ENCODE assay signal across 11 mouse cellular contexts in genomic region chr6:72880913-72881618, GRCm38 (mm10). TPM values are rescaled to one million over a fixed set of nuclear protein-coding genes. Genes with fewer than 3 reads are reported as not detected.
A peak's percentile ranks its signal among the peaks of the same experiment; 100 is the strongest.
DNase-seq lines count a peak whose midpoint lies in the region; ATAC-seq and TF ChIP-seq lines count a peak whose summit lies in the region.
"Had no signal": no experiment of that assay in that cellular context is flagged by ENCODE, and none has a peak within 500 bp of the region (broad histone marks: within the 10 kb centered on the region; RNA-seq: fewer than 3 reads in every experiment).

No protein-coding gene starts in this region.

- H3K27me3 ChIP-seq in C2C12 (ENCODE audit: control insufficient read depth, insufficient read depth, insufficient read length) = no peaks in the 10 kb centered on the region
- no peaks in the 10 kb centered on the region for H3K27me3 ChIP-seq in liver, postnatal 0 days (ENCODE audit: insufficient read depth, low read length)
- H3K27me3 ChIP-seq in forebrain, embryonic 15.5 days = no peaks in the 10 kb centered on the region
- H3K27me3 ChIP-seq: midbrain, embryonic 15.5 days had no signal

- peak; percentile 72 for ATAC-seq in liver, postnatal 0 days
- ATAC-seq in forebrain, embryonic 15.5 days (replicated peaks) = no peak
- ATAC-seq: midbrain, embryonic 15.5 days had no signal

- H3ac ChIP-seq in C2C12 (ENCODE audit: control insufficient read depth, insufficient read length, low read depth) = no peak overlapping the region

- 33% methylated on average over 9 of the region's 9 CpGs for WGBS in liver, postnatal 0 days (ENCODE audit: insufficient replicate concordance)
- WGBS in forebrain, embryonic 15.5 days = 94% methylated on average over 9 of the region's 9 CpGs

- H3K36me3 ChIP-seq in C2C12 (ENCODE audit: control insufficient read depth, insufficient read depth) = peaks cover under 1% of the 10 kb centered on the region
- H3K36me3 ChIP-seq in liver, postnatal 0 days (replicated peaks; ENCODE audit: insufficient read depth, low read length) = no peaks in the 10 kb centered on the region; the same call in 1 of the 2 replicates
- H3K36me3 ChIP-seq in forebrain, embryonic 15.5 days = no peaks in the 10 kb centered on the region
- H3K36me3 ChIP-seq: midbrain, embryonic 15.5 days had no signal

- 0 out of 2 replicates have a peak overlapping the region, but pooled peaks have one; percentile 44 for H3K27ac ChIP-seq in liver, postnatal 0 days (ENCODE audit: low read depth)
- no peak overlapping the region for H3K27ac ChIP-seq in forebrain, embryonic 15.5 days (replicated peaks)
- H3K27ac ChIP-seq: forebrain, embryonic 10.5 days; midbrain, embryonic 15.5 days had no signal

- H3K9ac ChIP-seq in liver, postnatal 0 days (replicated peaks) = no peak overlapping the region
- H3K9ac ChIP-seq in forebrain, embryonic 15.5 days (replicated peaks) = no peak overlapping the region
- H3K9ac ChIP-seq: midbrain, embryonic 15.5 days had no signal

- TF ChIP-seq CTCF in C2C12 (IDR thresholded peaks at IDR 0.05; ENCODE audit: control insufficient read depth, insufficient read depth, insufficient read length) = no peak
- TF ChIP-seq CTCF in liver, postnatal 0 days (IDR thresholded peaks at IDR 0.05; ENCODE audit: low read depth) = no peak

- H3K4me2 ChIP-seq in liver, postnatal 0 days (ENCODE audit: low read depth, low read length) = peak overlapping the region; percentile 44
- H3K4me2 ChIP-seq in forebrain, embryonic 15.5 days (replicated peaks) = no peak overlapping the region
- H3K4me2 ChIP-seq: midbrain, embryonic 15.5 days had no signal

- peaks cover 39% of the 10 kb centered on the region for H3K4me1 ChIP-seq in liver, postnatal 0 days (ENCODE audit: insufficient read depth)
- no peaks in the 10 kb centered on the region for H3K4me1 ChIP-seq in forebrain, embryonic 15.5 days
- H3K4me1 ChIP-seq: forebrain, embryonic 10.5 days had no signal

- peaks cover 84% of the 10 kb centered on the region for H3K79me3 ChIP-seq in C2C12 (ENCODE audit: low read depth)

- peaks cover 99% of the 10 kb centered on the region for H3K79me2 ChIP-seq in C2C12 (ENCODE audit: control insufficient read depth, insufficient read depth)

- DNase-seq in heart, adult 11 months = peak; percentile 91
- no peak for DNase-seq in heart, postnatal 4 days
- DNase-seq in c-Kit-positive CD71-positive TER-119-positive erythroid progenitor cells, embryonic 14.5 days (ENCODE audit: low spot score) = peak; percentile 47
- no peak for DNase-seq in liver, postnatal 0 days
- no peak for DNase-seq in layer of hippocampus, postnatal 36 days
- no peak for DNase-seq in embryo, embryonic 9.5 days (ENCODE audit: extremely low spot score)
- DNase-seq: left cerebral cortex, postnatal 4 days had no signal

- H3K4me3 ChIP-seq in C2C12 (ENCODE audit: insufficient read depth, poor library complexity, severe bottlenecking) = no peak overlapping the region
- peak overlapping the region; percentile 1; the same call in 1 of the 2 replicates for H3K4me3 ChIP-seq in liver, postnatal 0 days (ENCODE audit: low read depth, low read length)
- no peak overlapping the region for H3K4me3 ChIP-seq in forebrain, embryonic 15.5 days
- H3K4me3 ChIP-seq: forebrain, embryonic 10.5 days; midbrain, embryonic 15.5 days had no signal

- no peak for TF ChIP-seq EP300 in liver, postnatal 0 days (IDR thresholded peaks at IDR 0.05; ENCODE audit: low read depth)

- H3K9me3 ChIP-seq in liver, postnatal 0 days (ENCODE audit: low read length) = no peaks in the 10 kb centered on the region
- H3K9me3 ChIP-seq in forebrain, embryonic 15.5 days = no peaks in the 10 kb centered on the region
- H3K9me3 ChIP-seq: forebrain, embryonic 10.5 days; midbrain, embryonic 15.5 days had no signal

TF ChIP-seq in C2C12, 6 proteins besides CTCF, POLR2A, EP300 and RAD21:
- TF ChIP-seq USF1 (IDR thresholded peaks at IDR 0.05; ENCODE audit: low read depth) (no peak), MAX (IDR thresholded peaks at IDR 0.05) (peak; percentile 77), MYOG (IDR thresholded peaks at IDR 0.05; ENCODE audit: control insufficient read depth, extremely low read depth, insufficient read length) (no peak), FOSL1 (IDR thresholded peaks at IDR 0.05; ENCODE audit: insufficient read depth, low read length, poor library complexity, severe bottlenecking) (peak; percentile 41)

RNA-seq across cellular contexts. Expression of gene Kcmf1, which starts 18.7 kb away (rescaled TPM):
- 10 to 100 TPM; 95.8 to 98.9 TPM for total RNA-seq in heart, postnatal 4 days (2021)
- 56.7 TPM for polyA plus RNA-seq in C2C12 (2012; fragmentation: generic; extraction: Trizol)
- polyA plus RNA-seq in liver, postnatal 0 days (2015; fragmentation: Nextera tagmentation; extraction: Ambion mirVana) = 32.9 and 33.5 TPM in 2 replicates
- polyA plus RNA-seq in forebrain, embryonic 15.5 days (2015; fragmentation: Nextera tagmentation; extraction: Ambion mirVana) = 37.6 and 38.9 TPM in 2 replicates
- 10 to 100 TPM; 62.3 to 64.6 TPM for total RNA-seq in layer of hippocampus, postnatal 36 days (2021)

Comparison
In these comparisons a context has a peak if more than half of its experiments do, and no peak if none do; other contexts are left out.
1. DNase-seq: peak in heart, adult 11 months (single experiment) and c-Kit-positive CD71-positive TER-119-positive erythroid progenitor cells, embryonic 14.5 days (single experiment); none in heart, postnatal 4 days (single experiment), liver, postnatal 0 days (single experiment), layer of hippocampus, postnatal 36 days (0 of 2) and embryo, embryonic 9.5 days (single experiment).